Comparison of ENCODE assay signal across 8 mouse cellular contexts in genomic region chr10:128499116-128499671, GRCm38 (mm10). TPM values are rescaled to one million over a fixed set of nuclear protein-coding genes. Genes with fewer than 3 reads are reported as not detected.
A peak's percentile ranks its signal among the peaks of the same experiment; 100 is the strongest.
DNase-seq lines count a peak whose midpoint lies in the region; ATAC-seq and TF ChIP-seq lines count a peak whose summit lies in the region.

No protein-coding gene starts in this region.

- no peak for TF ChIP-seq POLR2A in spleen, adult 2 months (IDR thresholded peaks at IDR 0.05; ENCODE audit: low read depth, low read length)

- peak overlapping the region; percentile 57 for H3K4me3 ChIP-seq in intestine, embryonic 15.5 days (replicated peaks)
- peak overlapping the region; percentile 59 for H3K4me3 ChIP-seq in limb, embryonic 13.5 days
- H3K4me3 ChIP-seq in midbrain, embryonic 11.5 days (ENCODE audit: low read depth, low read length) = peak overlapping the region; percentile 51
- peak overlapping the region; percentile 73 for H3K4me3 ChIP-seq in spleen, adult 2 months (ENCODE audit: extremely low read depth, insufficient read depth, insufficient read length)

- ATAC-seq in intestine, embryonic 15.5 days = peak; percentile 50
- peak; percentile 30 for ATAC-seq in limb, embryonic 13.5 days (ENCODE audit: low FRiP score, low read depth)
- ATAC-seq in midbrain, embryonic 11.5 days (ENCODE audit: low FRiP score) = peak; percentile 59

- WGBS in intestine, embryonic 15.5 days = 2% methylated on average over 21 of the region's 21 CpGs
- WGBS in limb, embryonic 13.5 days = 2% methylated on average over 21 of the region's 21 CpGs
- WGBS in midbrain, embryonic 11.5 days = 2% methylated on average over 21 of the region's 21 CpGs
- under 1% methylated on average over 21 of the region's 21 CpGs for WGBS in spleen, adult 2 months

- TF ChIP-seq CTCF in spleen, adult 2 months (IDR thresholded peaks at IDR 0.05; ENCODE audit: extremely low read depth, insufficient read depth, insufficient read length, insufficient replicate concordance) = no peak

- peak overlapping the region; percentile 88 for H3K27ac ChIP-seq in intestine, embryonic 15.5 days
- peak overlapping the region; percentile 89 for H3K27ac ChIP-seq in limb, embryonic 13.5 days
- no peak overlapping the region; the same call in none of the 2 replicates for H3K27ac ChIP-seq in midbrain, embryonic 11.5 days (ENCODE audit: low read depth, low read length)
- peak overlapping the region; percentile 93 for H3K27ac ChIP-seq in spleen, adult 2 months (ENCODE audit: insufficient read depth, low read length)

- H3K36me3 ChIP-seq in intestine, embryonic 15.5 days = no peaks in the 10 kb centered on the region
- H3K36me3 ChIP-seq in limb, embryonic 13.5 days = no peaks in the 10 kb centered on the region
- H3K36me3 ChIP-seq in midbrain, embryonic 11.5 days (ENCODE audit: control insufficient read depth, insufficient read depth, low read length) = no peaks in the 10 kb centered on the region
- no peaks in the 10 kb centered on the region for H3K36me3 ChIP-seq in spleen, adult 2 months (ENCODE audit: control insufficient read depth, insufficient read depth, low read length)

- no peaks in the 10 kb centered on the region for H3K27me3 ChIP-seq in intestine, embryonic 15.5 days (replicated peaks)
- no peaks in the 10 kb centered on the region for H3K27me3 ChIP-seq in limb, embryonic 13.5 days
- no peaks in the 10 kb centered on the region for H3K27me3 ChIP-seq in midbrain, embryonic 11.5 days (ENCODE audit: control insufficient read depth, insufficient read depth, low read length)
- no peaks in the 10 kb centered on the region for H3K27me3 ChIP-seq in spleen, adult 2 months (ENCODE audit: control insufficient read depth, insufficient read depth, low read length)

- no peaks in the 10 kb centered on the region for H3K9me3 ChIP-seq in intestine, embryonic 15.5 days
- H3K9me3 ChIP-seq in limb, embryonic 13.5 days = no peaks in the 10 kb centered on the region
- H3K9me3 ChIP-seq in midbrain, embryonic 11.5 days (ENCODE audit: control insufficient read depth, low read length) = no peaks in the 10 kb centered on the region

- peak overlapping the region; percentile 83 for H3K4me2 ChIP-seq in intestine, embryonic 15.5 days (replicated peaks)
- peak overlapping the region; percentile 77 for H3K4me2 ChIP-seq in limb, embryonic 13.5 days (replicated peaks)
- peak overlapping the region; percentile 77 for H3K4me2 ChIP-seq in midbrain, embryonic 11.5 days

- peak; percentile 48 for DNase-seq in urinary bladder, adult 2 months (ENCODE audit: low spot score)
- DNase-seq in urinary bladder, postnatal 10 days (ENCODE audit: low spot score) = no peak
- DNase-seq in embryo, embryonic 11.5 days (ENCODE audit: low read depth, low spot score) = peak; percentile 42
- DNase-seq in gastrocnemius, postnatal 36 days = peak; percentile 67 to 78
- peak; percentile 96 for DNase-seq in midbrain, embryonic 11.5 days (ENCODE audit: low spot score, missing footprints)
- DNase-seq in spleen, adult 2 months (ENCODE audit: low read depth in 1 of 2, low spot score in 2 of 2) = peak in 1 of 2 experiments; percentile 33

- H3K9ac ChIP-seq in intestine, embryonic 15.5 days = peak overlapping the region; percentile 66
- H3K9ac ChIP-seq in limb, embryonic 13.5 days = peak overlapping the region; percentile 66
- peak overlapping the region; percentile 63 for H3K9ac ChIP-seq in midbrain, embryonic 11.5 days (ENCODE audit: low read length)

- intact Hi-C loops in gastrocnemius, postnatal 36 days (cut with DNase I) = loop anchor here (5.0 kb wide), 1 partner anchor 48 kb away; the partner anchor contains the start of genes Rpl41 and Zc3h10

- peaks cover 18% of the 10 kb centered on the region for H3K4me1 ChIP-seq in intestine, embryonic 15.5 days (replicated peaks)
- peaks cover 24% of the 10 kb centered on the region for H3K4me1 ChIP-seq in limb, embryonic 13.5 days
- H3K4me1 ChIP-seq in midbrain, embryonic 11.5 days (ENCODE audit: control insufficient read depth, insufficient read depth, low read length) = peaks cover 15% of the 10 kb centered on the region
- peaks cover 12% of the 10 kb centered on the region; the same call in 1 of the 2 replicates for H3K4me1 ChIP-seq in spleen, adult 2 months (ENCODE audit: control insufficient read depth, insufficient read depth, insufficient read length)

RNA-seq across cellular contexts. Expression of gene Myl6b, which starts 0.7 kb away (rescaled TPM):
- polyA plus RNA-seq in urinary bladder, adult 2 months (2012; rRNA removed) = 3.0 and 3.3 TPM in 2 replicates
- total RNA-seq in gastrocnemius, postnatal 36 days (2021) = 10 to 100 TPM in 1 of 2 experiments, 1 to 10 TPM in 1; 5.6 to 21.4 TPM
- polyA plus RNA-seq in intestine, embryonic 15.5 days (2015; fragmentation: Nextera tagmentation; extraction: Ambion mirVana) = 2.4 and 2.7 TPM in 2 replicates
- polyA plus RNA-seq in limb, embryonic 13.5 days (2015; fragmentation: Nextera tagmentation; extraction: Ambion mirVana) = 4.7 and 5.0 TPM in 2 replicates
- polyA plus RNA-seq in midbrain, embryonic 11.5 days (2014; fragmentation: Nextera tagmentation; extraction: Ambion mirVana) = 3.4 and 3.7 TPM in 2 replicates
- 0.67 and 1.1 TPM in 2 replicates for polyA plus RNA-seq in spleen, adult 2 months (2012; rRNA removed)

RNA-seq across cellular contexts. Expression of gene Myl6, which starts 5.2 kb away (rescaled TPM):
- 10,835 and 11,320 TPM in 2 replicates for polyA plus RNA-seq in urinary bladder, adult 2 months (2012; rRNA removed)
- 100 to 1,000 TPM; 155 to 171 TPM for total RNA-seq in gastrocnemius, postnatal 36 days (2021)
- 1,676 and 1,825 TPM in 2 replicates for polyA plus RNA-seq in intestine, embryonic 15.5 days (2015; fragmentation: Nextera tagmentation; extraction: Ambion mirVana)
- 1,077 and 1,101 TPM in 2 replicates for polyA plus RNA-seq in limb, embryonic 13.5 days (2015; fragmentation: Nextera tagmentation; extraction: Ambion mirVana)
- polyA plus RNA-seq in midbrain, embryonic 11.5 days (2014; fragmentation: Nextera tagmentation; extraction: Ambion mirVana) = 683 and 746 TPM in 2 replicates
- 376 and 451 TPM in 2 replicates for polyA plus RNA-seq in spleen, adult 2 months (2012; rRNA removed)

RNA-seq across cellular contexts. Expression of gene Esyt1, which starts 26.5 kb away (rescaled TPM):
- polyA plus RNA-seq in urinary bladder, adult 2 months (2012; rRNA removed) = 56.9 and 61.6 TPM in 2 replicates
- total RNA-seq in gastrocnemius, postnatal 36 days (2021) = 10 to 100 TPM; 12.8 to 13.0 TPM
- polyA plus RNA-seq in intestine, embryonic 15.5 days (2015; fragmentation: Nextera tagmentation; extraction: Ambion mirVana) = 28.4 and 29.3 TPM in 2 replicates
- polyA plus RNA-seq in limb, embryonic 13.5 days (2015; fragmentation: Nextera tagmentation; extraction: Ambion mirVana) = 24.0 and 28.0 TPM in 2 replicates
- polyA plus RNA-seq in midbrain, embryonic 11.5 days (2014; fragmentation: Nextera tagmentation; extraction: Ambion mirVana) = 15.6 and 18.1 TPM in 2 replicates
- 121 and 148 TPM in 2 replicates for polyA plus RNA-seq in spleen, adult 2 months (2012; rRNA removed)

RNA-seq across cellular contexts. Expression of gene Smarcc2, which starts 40.1 kb away (rescaled TPM):
- 91.5 and 97.0 TPM in 2 replicates for polyA plus RNA-seq in urinary bladder, adult 2 months (2012; rRNA removed)
- total RNA-seq in gastrocnemius, postnatal 36 days (2021) = 10 to 100 TPM; 39.2 to 46.4 TPM
- 62.5 TPM in 2 replicates for polyA plus RNA-seq in intestine, embryonic 15.5 days (2015; fragmentation: Nextera tagmentation; extraction: Ambion mirVana)
- polyA plus RNA-seq in limb, embryonic 13.5 days (2015; fragmentation: Nextera tagmentation; extraction: Ambion mirVana) = 96.6 and 110 TPM in 2 replicates
- 124 and 138 TPM in 2 replicates for polyA plus RNA-seq in midbrain, embryonic 11.5 days (2014; fragmentation: Nextera tagmentation; extraction: Ambion mirVana)
- polyA plus RNA-seq in spleen, adult 2 months (2012; rRNA removed) = 67.8 and 84.5 TPM in 2 replicates

RNA-seq across cellular contexts. Expression of gene Zc3h10, which starts 48.4 kb away (rescaled TPM):
- 12.5 TPM in 2 replicates for polyA plus RNA-seq in urinary bladder, adult 2 months (2012; rRNA removed)
- 1 to 10 TPM; 3.7 to 5.3 TPM for total RNA-seq in gastrocnemius, postnatal 36 days (2021)
- 14.5 and 15.2 TPM in 2 replicates for polyA plus RNA-seq in intestine, embryonic 15.5 days (2015; fragmentation: Nextera tagmentation; extraction: Ambion mirVana)
- 16.4 and 17.3 TPM in 2 replicates for polyA plus RNA-seq in limb, embryonic 13.5 days (2015; fragmentation: Nextera tagmentation; extraction: Ambion mirVana)
- 16.0 and 19.0 TPM in 2 replicates for polyA plus RNA-seq in midbrain, embryonic 11.5 days (2014; fragmentation: Nextera tagmentation; extraction: Ambion mirVana)
- 17.4 and 19.9 TPM in 2 replicates for polyA plus RNA-seq in spleen, adult 2 months (2012; rRNA removed)
